Mouse (Mus musculus) ES-E14 (cell line): ENCODE measurements at regions not wholly inside any gene's neighbourhood (a gene's known extent, or its start where the extent isn't known, plus 50 kb on each side); places are given as distances from the start of the nearest gene placed in this dataset.

ENCODE experiments used
- DNase-seq: peaks from one replicate; pipeline ENCODE4 v3.0.0-alpha.2; 2013; ENCODE audit warnings: low read depth, low spot score
- H3K27ac ChIP-seq: 2 replicates; pipeline ENCODE4 v1.5.1; 2012; ENCODE audit warnings: low read depth, mild to moderate bottlenecking, low read length, moderate library complexity, mixed read lengths; ENCODE audit not compliant: poor library complexity, insufficient read depth, severe bottlenecking
- H3K36me3 ChIP-seq: 2 replicates; pipeline ENCODE4 v1.6.1; 2012; ENCODE audit warnings: mild to moderate bottlenecking, low read length, moderate library complexity, mixed read lengths; ENCODE audit not compliant: control insufficient read depth, poor library complexity, insufficient read depth, severe bottlenecking
- H3K4me1 ChIP-seq, 2 experiments: fragments of 150-350 bp in 1 of 2; sonication (generic) in 1 of 2; 2 replicates each; pipeline ENCODE4 v1.6.1; 2012; ENCODE audit warnings: low read length in 2 of 2, mild to moderate bottlenecking in 1 of 2, mixed read lengths in 1 of 2; ENCODE audit not compliant: control insufficient read depth in 2 of 2, insufficient read depth in 2 of 2, poor library complexity in 1 of 2
- H3K4me3 ChIP-seq, 2 experiments: fragments of 150-350 bp in 1 of 2; sonication (generic) in 1 of 2; 2 replicates each; pipeline ENCODE4 v1.5.1; 2012; ENCODE audit warnings: low read length in 2 of 2, low read depth in 1 of 2, mild to moderate bottlenecking in 1 of 2, mixed read lengths in 1 of 2; ENCODE audit not compliant: insufficient read depth in 1 of 2, poor library complexity in 1 of 2, severe bottlenecking in 1 of 2
- H3K9ac ChIP-seq: 2 replicates; pipeline ENCODE4 v1.6.1; 2012; ENCODE audit warnings: low read depth, mild to moderate bottlenecking, low read length, mixed read lengths; ENCODE audit not compliant: poor library complexity, insufficient read depth, severe bottlenecking
- H3K9me3 ChIP-seq: fragments of 150-350 bp; sonication (generic); 2 replicates; pipeline ENCODE4 v1.6.1; 2012; ENCODE audit warnings: low read depth, mild to moderate bottlenecking, low read length; ENCODE audit not compliant: control insufficient read depth, insufficient read depth
- CHD2 ChIP-seq: IDR thresholded peaks from 2 replicates; pipeline ENCODE4 v1.6.1; 2014; ENCODE audit warnings: mild to moderate bottlenecking, low read depth, low read length, inconsistent platforms
- HCFC1 ChIP-seq: IDR thresholded peaks from 2 replicates; pipeline ENCODE4 v1.6.1; 2012; ENCODE audit warnings: low read length, inconsistent platforms, borderline replicate concordance; ENCODE audit not compliant: insufficient read depth
- MAFK ChIP-seq: IDR thresholded peaks from 2 replicates; pipeline ENCODE4 v1.6.1; 2014; ENCODE audit warnings: mild to moderate bottlenecking, low read depth, low read length, inconsistent platforms; ENCODE audit not compliant: insufficient read depth
- ZC3H11A ChIP-seq: IDR thresholded peaks from 2 replicates; pipeline ENCODE4 v1.6.1; 2012; ENCODE audit warnings: low read depth, mild to moderate bottlenecking, inconsistent platforms, low read length, borderline replicate concordance
- ZNF384 ChIP-seq: IDR thresholded peaks from 2 replicates; pipeline ENCODE4 v1.6.1; 2012; ENCODE audit warnings: low read depth, low read length, inconsistent platforms
- in situ Hi-C, 2 experiments: fragments of 600-800 bp; cut with MboI; formaldehyde crosslinking; loops; one replicate each; pipeline ENCODE4 v1.15.1; 2025; ENCODE audit warnings: low sequenced_read_pairs in 2 of 2, inconsistent platforms in 1 of 2; ENCODE audit not compliant: unreplicated experiment in 2 of 2

DNA sequence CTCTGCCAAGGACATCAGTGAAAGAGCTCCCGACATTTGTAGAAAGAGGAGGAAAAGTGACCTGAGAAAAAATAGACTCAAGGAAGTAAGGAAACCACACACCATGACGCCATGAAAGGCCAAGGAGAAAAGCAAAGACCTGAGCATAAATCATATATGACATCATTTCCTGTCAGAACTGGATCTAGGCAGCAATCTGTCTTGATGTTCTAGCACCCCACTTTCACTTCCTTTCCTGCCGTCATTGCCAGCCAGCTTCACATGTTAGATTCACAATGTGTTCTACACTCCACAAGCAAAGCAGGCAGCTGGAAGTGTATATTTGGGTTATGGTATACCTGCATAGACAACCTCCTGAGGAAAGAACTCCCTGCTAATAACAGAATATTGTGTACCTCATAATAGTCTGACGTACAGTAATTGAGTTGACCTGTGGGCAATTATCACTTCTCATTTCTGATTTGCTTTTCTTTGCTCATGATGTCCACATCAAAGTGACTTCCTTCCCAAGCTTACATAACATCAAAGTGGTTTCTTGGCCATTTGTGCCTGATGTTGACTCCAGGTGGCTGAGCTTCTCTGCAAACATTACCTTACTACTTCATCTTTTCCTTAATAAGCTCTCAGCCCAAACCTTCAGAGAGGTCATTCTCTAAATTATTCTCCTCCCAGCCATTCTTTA lies 633.6 kb upstream of the Adgrl2 start:
- Histone ChIP-seq H3K36me3 (no peaks in the 10 kb centered on the region), H3K9me3 (no peaks in the 10 kb centered on the region), H3K9ac (no peak overlapping the region), H3K4me3 (no peak overlapping the region), H3K4me1 (no peaks in the 10 kb centered on the region), H3K27ac (no peak overlapping the region)
- TF ChIP-seq CHD2 (no peak), ZNF384 (no peak), HCFC1 (no peak), ZC3H11A (no peak), MAFK (no peak)
- in situ Hi-C loops = no loop called here
- DNase-seq = no peak

DNA sequence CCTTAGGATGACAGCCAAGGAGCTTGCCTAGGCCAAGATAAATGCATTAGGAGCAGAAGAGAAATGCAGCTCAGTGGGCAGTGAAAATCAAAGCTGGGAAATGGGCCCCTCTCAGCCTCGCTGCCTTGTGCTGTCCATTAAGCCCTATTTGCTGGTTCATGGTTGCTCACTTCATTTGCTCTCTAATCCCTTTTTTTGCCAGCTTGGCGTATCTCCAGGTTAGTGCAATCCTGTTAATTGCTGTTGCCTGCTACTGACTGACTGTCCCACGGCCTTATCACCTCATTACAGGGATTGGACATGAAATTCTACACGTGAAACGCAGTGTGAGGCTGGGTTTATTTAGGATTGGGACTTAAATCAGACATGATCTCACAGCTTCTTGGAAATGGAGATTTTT lies 613.5 kb upstream of the Adgrl2 start:
- H3K4me3 ChIP-seq = no peak overlapping the region
- no peaks in the 10 kb centered on the region for H3K36me3 ChIP-seq
- no peak overlapping the region for H3K27ac ChIP-seq
- in situ Hi-C loops = no loop called here
- H3K4me1 ChIP-seq = no peaks in the 10 kb centered on the region
- H3K9me3 ChIP-seq = no peaks in the 10 kb centered on the region
- DNase-seq = no peak
- no peak overlapping the region for H3K9ac ChIP-seq
- TF ChIP-seq ZC3H11A (no peak), ZNF384 (no peak), CHD2 (no peak), HCFC1 (no peak), MAFK (no peak)

DNA sequence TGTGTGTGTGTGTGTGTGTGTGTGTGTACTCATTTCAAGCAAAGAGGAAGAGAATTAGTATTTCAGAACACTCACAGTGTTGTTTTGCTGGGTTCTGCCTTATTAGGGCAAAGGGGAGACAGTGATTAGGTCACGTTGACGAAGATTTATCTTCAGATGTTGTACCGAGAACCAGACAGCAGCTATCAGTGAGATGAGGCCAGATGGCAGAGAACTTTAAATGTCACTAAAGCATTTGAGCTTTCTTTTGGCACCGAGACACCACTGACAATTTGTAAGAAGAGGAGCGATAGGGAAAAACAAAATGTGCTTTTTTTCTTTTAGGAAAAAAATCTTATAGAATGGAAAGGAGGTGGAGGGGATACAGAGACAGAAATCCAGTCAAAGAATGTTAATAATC lies 610.9 kb upstream of the Adgrl2 start:
- Histone ChIP-seq H3K9ac (no peak overlapping the region), H3K27ac (no peak overlapping the region), H3K4me3 (no peak overlapping the region), H3K36me3 (no peaks in the 10 kb centered on the region), H3K9me3 (no peaks in the 10 kb centered on the region), H3K4me1 (no peaks in the 10 kb centered on the region)
- no peak for DNase-seq
- TF ChIP-seq MAFK = no peak
- TF ChIP-seq ZC3H11A = no peak
- no peak for TF ChIP-seq CHD2
- no peak for TF ChIP-seq HCFC1
- TF ChIP-seq ZNF384 = no peak
- in situ Hi-C loops = no loop called here

DNA sequence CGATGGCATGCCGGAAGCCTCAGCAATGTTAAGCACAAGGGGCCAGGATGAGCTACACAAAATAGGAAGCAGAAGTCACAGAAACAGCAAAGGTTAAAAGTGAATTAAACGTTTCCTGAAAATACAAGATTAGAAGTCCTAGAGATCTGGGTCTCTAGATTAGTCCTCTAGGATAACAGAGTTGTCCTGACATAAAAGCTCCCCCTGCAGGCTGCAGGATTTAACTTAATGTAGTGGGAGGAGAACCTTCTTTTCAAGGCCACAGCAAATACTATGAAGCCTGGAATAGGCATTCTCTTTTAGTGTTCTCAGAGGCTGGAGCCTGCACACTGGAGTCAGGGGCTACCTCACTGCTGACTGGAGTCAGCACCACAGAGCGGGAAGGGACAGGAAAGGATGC lies 604.1 kb upstream of the Adgrl2 start:
- TF ChIP-seq HCFC1 = no peak
- no peak for TF ChIP-seq MAFK
- no peak for TF ChIP-seq CHD2
- TF ChIP-seq ZC3H11A = no peak
- no peak for TF ChIP-seq ZNF384
- Histone ChIP-seq H3K9me3 (no peaks in the 10 kb centered on the region), H3K9ac (no peak overlapping the region), H3K4me3 (no peak overlapping the region), H3K36me3 (no peaks in the 10 kb centered on the region), H3K4me1 (no peaks in the 10 kb centered on the region), H3K27ac (no peak overlapping the region)
- in situ Hi-C loops = no loop called here
- DNase-seq = peak; percentile 19
